Mouse (Mus musculus) spleen, adult 2 months (tissue): ENCODE data around the gene Mill2.

Source experiments
- CTCF ChIP-seq: fragments of 200-500 bp; IDR thresholded peaks from 2 replicates; pipeline ENCODE4 v1.5.1; 2011; ENCODE audit warnings: mild to moderate bottlenecking, inconsistent platforms; ENCODE audit not compliant: insufficient read depth, insufficient read length, insufficient replicate concordance; ENCODE audit errors: extremely low read depth
- POLR2A ChIP-seq: fragments of 200-500 bp; IDR thresholded peaks from 2 replicates; pipeline ENCODE4 v1.6.1; 2011; ENCODE audit warnings: low read depth, low read length, inconsistent platforms

GRCm38 (mm10) chr7:18902486-18902885 is 62.7 kb downstream of the Mill2 start:
- TF ChIP-seq POLR2A (no peak), CTCF (no peak)
